ENCODE assay signal across 41 mouse cellular contexts in genomic region chr5:111766696-111767095, GRCm38 (mm10). TPM values are rescaled to one million over a fixed set of nuclear protein-coding genes. Genes with fewer than 3 reads are reported as not detected.
"Had no signal": no experiment of that assay in that cellular context is flagged by ENCODE, and none has a peak within 500 bp of the region (broad histone marks: within the 10 kb centered on the region; RNA-seq: fewer than 3 reads in every experiment).

No protein-coding gene starts in this region.

- H3K4me3 ChIP-seq: heart, adult 2 months; heart, embryonic 13.5 days; heart, embryonic 15.5 days; hindbrain, embryonic 13.5 days; hindbrain, embryonic 15.5 days; kidney, embryonic 15.5 days; limb, embryonic 12.5 days; liver, embryonic 13.5 days had no signal

- H3K36me3 ChIP-seq: heart, embryonic 13.5 days; heart, embryonic 15.5 days; hindbrain, embryonic 13.5 days; hindbrain, embryonic 15.5 days; kidney, embryonic 15.5 days; limb, embryonic 12.5 days; liver, embryonic 13.5 days had no signal

- H3K27ac ChIP-seq: heart, adult 2 months; heart, embryonic 13.5 days; heart, embryonic 15.5 days; hindbrain, embryonic 13.5 days; hindbrain, embryonic 15.5 days; hindbrain, postnatal 0 days; kidney, embryonic 15.5 days; kidney, postnatal 0 days; limb, embryonic 12.5 days; liver, embryonic 13.5 days had no signal

- H3K9ac ChIP-seq: forebrain, postnatal 0 days; heart, embryonic 13.5 days; heart, embryonic 15.5 days; hindbrain, embryonic 13.5 days; hindbrain, embryonic 15.5 days; kidney, embryonic 15.5 days; limb, embryonic 12.5 days; liver, embryonic 13.5 days had no signal

- H3K27me3 ChIP-seq: heart, embryonic 13.5 days had no signal

- ATAC-seq: forebrain, postnatal 0 days; hindbrain, postnatal 0 days; intestine, embryonic 16.5 days had no signal

- H3K4me2 ChIP-seq: heart, embryonic 11.5 days; heart, embryonic 13.5 days; heart, embryonic 15.5 days; hindbrain, embryonic 13.5 days; hindbrain, embryonic 15.5 days; kidney, embryonic 15.5 days; limb, embryonic 12.5 days; liver, embryonic 11.5 days; liver, embryonic 13.5 days had no signal

- DNase-seq: forebrain, postnatal 0 days; gastrocnemius, postnatal 14 days; heart, adult 11 months; heart, adult 2 months; heart, postnatal 14 days; heart, postnatal 36 days; kidney, adult 11 months; kidney, adult 2 months; kidney, adult 9 months; kidney, postnatal 14 days; kidney, postnatal 36 days; layer of hippocampus, adult 9-11 months; layer of hippocampus, postnatal 36 days; left cerebral cortex, postnatal 4 days; liver; liver, embryonic 13.5 days had no signal

- H3K4me1 ChIP-seq: liver, embryonic 13.5 days had no signal

- H3K9me3 ChIP-seq: heart, embryonic 13.5 days; heart, embryonic 15.5 days; hindbrain, embryonic 13.5 days; hindbrain, embryonic 15.5 days; kidney, embryonic 15.5 days; limb, embryonic 12.5 days; liver, embryonic 13.5 days had no signal

RNA-seq across cellular contexts. Expression of gene Gm26897, which starts 33.0 kb away (rescaled TPM):
- total RNA-seq: forebrain, postnatal 0 days; gastrocnemius, adult 8-10 months; gastrocnemius, postnatal 14 days; heart, adult 2 months; heart, postnatal 14 days; heart, postnatal 36 days; hematopoietic stem cell, adult 5-6 weeks; hindbrain, postnatal 0 days; layer of hippocampus, adult 18-20 months; layer of hippocampus, adult 8-10 months; layer of hippocampus, postnatal 14 days; layer of hippocampus, postnatal 36 days; left cerebral cortex, adult 18-20 months; left cerebral cortex, adult 8-10 months; left cerebral cortex, postnatal 10 days; left cerebral cortex, postnatal 25 days; left cerebral cortex, postnatal 4 days had no signal
- polyA plus RNA-seq: forebrain, postnatal 0 days; gonadal fat pad, adult 2 months; heart, adult 2 months; heart, embryonic 11.5 days; heart, embryonic 13.5 days; heart, embryonic 15.5 days; heart, postnatal 0 days; hindbrain, embryonic 13.5 days; hindbrain, embryonic 15.5 days; hindbrain, postnatal 0 days; intestine, embryonic 14.5 days; intestine, embryonic 16.5 days; kidney, adult 2 months; kidney, embryonic 15.5 days; kidney, postnatal 0 days; large intestine, adult 2 months; limb, embryonic 12.5 days; limb, embryonic 14.5 days; liver, embryonic 11.5 days; liver, embryonic 13.5 days had no signal
